Mouse (Mus musculus) testis, adult 2 months (tissue): Measurements from ENCODE around the gene Plch2. TPM values are rescaled to one million over a fixed set of nuclear protein-coding genes. Genes with fewer than 3 reads are reported as not detected.

Experiments used
- H3K27ac ChIP-seq: fragments of 200-500 bp; 2 replicates; pipeline ENCODE4 v1.5.1; 2012; ENCODE audit warnings: low read depth, low read length; ENCODE audit not compliant: control insufficient read depth, insufficient read depth
- H3K27me3 ChIP-seq: fragments of 200-500 bp; 2 replicates; pipeline ENCODE4 v1.6.1; 2012; ENCODE audit warnings: mild to moderate bottlenecking, low read length, moderate library complexity; ENCODE audit not compliant: control insufficient read depth, insufficient read depth
- H3K36me3 ChIP-seq: fragments of 200-500 bp; 2 replicates; pipeline ENCODE4 v1.6.1; 2012; ENCODE audit warnings: mild to moderate bottlenecking, low read length; ENCODE audit not compliant: control insufficient read depth, insufficient read depth
- H3K4me1 ChIP-seq: fragments of 200-500 bp; 2 replicates; pipeline ENCODE4 v1.6.1; 2012; ENCODE audit warnings: low read length; ENCODE audit not compliant: control insufficient read depth, insufficient read depth
- H3K4me3 ChIP-seq: fragments of 200-500 bp; 2 replicates; pipeline ENCODE4 v1.5.1; 2012; ENCODE audit warnings: low read depth, mild to moderate bottlenecking, low read length, moderate library complexity, mixed read lengths; ENCODE audit not compliant: control insufficient read depth
- CTCF ChIP-seq: fragments of 200-500 bp; IDR thresholded peaks from 2 replicates; pipeline ENCODE4 v1.5.1; 2012; ENCODE audit warnings: low read depth, mild to moderate bottlenecking, inconsistent platforms, low read length, moderate library complexity; ENCODE audit not compliant: control insufficient read depth, insufficient read depth, insufficient replicate concordance
- POLR2A ChIP-seq: fragments of 200-500 bp; IDR thresholded peaks from 2 replicates; pipeline ENCODE4 v1.6.1; 2012; ENCODE audit warnings: low read depth, mild to moderate bottlenecking, inconsistent platforms, low read length, moderate library complexity; ENCODE audit not compliant: control insufficient read depth
- polyA plus RNA-seq: library from polyadenylated mRNA; depleted of rRNA; stranded (reverse); fragments of >200 nt; gene quantifications from 2 replicates; pipeline ENCODE4 v1.2.3, GENCODE M21; 2012

Plch2 gene
- polyA plus RNA-seq, 1 experiment, result 1.9 TPM

- TF ChIP-seq CTCF, result no peak
- TF ChIP-seq POLR2A, result no peak
- no peaks in the 10 kb centered on the region for H3K27me3 ChIP-seq
- no peak overlapping the region for H3K27ac ChIP-seq
- no peaks in the 10 kb centered on the region; the same call in 1 of the 2 replicates for H3K36me3 ChIP-seq
- no peaks in the 10 kb centered on the region for H3K4me1 ChIP-seq
- no peak overlapping the region for H3K4me3 ChIP-seq
Measured at GRCm38 (mm10) chr4:154974163-154974611, 82.4 kb downstream of the Plch2 start.

GRCm38 (mm10) chr4:154972546-154972945 lies 84.0 kb downstream of the Plch2 start:
- H3K4me3 ChIP-seq, result no peak overlapping the region
- TF ChIP-seq POLR2A, result no peak
- no peak for TF ChIP-seq CTCF
- no peaks in the 10 kb centered on the region; the same call in 1 of the 2 replicates for H3K36me3 ChIP-seq
- no peaks in the 10 kb centered on the region for H3K4me1 ChIP-seq
- H3K27me3 ChIP-seq, result no peaks in the 10 kb centered on the region
- H3K27ac ChIP-seq, result no peak overlapping the region

- TF ChIP-seq POLR2A (no peak), CTCF (no peak)
- Histone ChIP-seq H3K4me3 (no peak overlapping the region), H3K27ac (no peak overlapping the region), H3K27me3 (no peaks in the 10 kb centered on the region), H3K4me1 (peaks cover 14% of the 10 kb centered on the region), H3K36me3 (no peaks in the 10 kb centered on the region; the same call in 1 of the 2 replicates)
Measured at GRCm38 (mm10) chr4:154967173-154967572, 89.4 kb downstream of the Plch2 start.

GRCm38 (mm10) chr4:154965856-154966255 lies 90.7 kb downstream of the Plch2 start:
- no peaks in the 10 kb centered on the region; the same call in 1 of the 2 replicates for H3K36me3 ChIP-seq
- H3K27ac ChIP-seq, result no peak overlapping the region
- TF ChIP-seq POLR2A, result no peak
- no peak for TF ChIP-seq CTCF
- H3K4me3 ChIP-seq, result no peak overlapping the region
- 0 out of 2 replicates have a peak, but pooled peaks cover 2% of the 10 kb centered on the region for H3K27me3 ChIP-seq
- peaks cover 26% of the 10 kb centered on the region for H3K4me1 ChIP-seq

DNA sequence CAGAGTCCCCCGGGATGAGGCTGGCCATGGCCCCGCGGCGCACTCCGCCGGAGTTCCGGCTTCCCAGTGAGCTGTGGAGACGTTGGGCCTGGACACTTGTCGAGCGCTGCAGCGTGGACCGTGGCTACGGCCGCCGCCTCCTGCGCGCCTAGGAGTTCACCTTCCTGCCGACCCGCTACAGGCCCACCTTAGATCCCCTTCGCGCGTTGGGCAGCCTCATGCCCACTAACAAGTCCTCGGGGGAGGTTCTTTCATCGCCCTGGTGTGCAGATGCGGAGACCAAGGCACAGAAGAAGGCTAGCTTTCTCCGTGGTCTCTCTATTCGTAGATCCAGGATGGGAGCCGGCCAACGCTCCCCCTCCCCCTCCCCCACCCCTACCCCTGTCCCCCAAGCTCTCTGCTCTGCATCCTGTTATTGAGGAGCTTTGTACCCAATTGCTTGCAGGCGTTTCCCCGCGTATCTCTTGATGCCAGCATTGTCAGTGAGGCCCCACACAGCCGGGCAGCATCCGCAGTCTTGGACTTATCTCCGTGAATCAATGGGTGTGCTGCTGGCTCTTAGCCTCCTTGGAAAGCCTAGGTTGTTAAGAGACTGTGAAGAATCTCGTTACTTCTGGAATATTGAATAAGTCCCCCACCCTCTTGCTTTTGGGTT lies 91.9 kb downstream of the Plch2 start:
- TF ChIP-seq CTCF, result no peak
- no peak for TF ChIP-seq POLR2A
- Histone ChIP-seq H3K27me3 (0 out of 2 replicates have a peak, but pooled peaks cover 2% of the 10 kb centered on the region), H3K4me3 (peak overlapping the region; percentile 94), H3K4me1 (peaks cover 36% of the 10 kb centered on the region), H3K36me3 (no peaks in the 10 kb centered on the region), H3K27ac (peak overlapping the region; percentile 89)

- no peaks in the 10 kb centered on the region for H3K36me3 ChIP-seq
- 0 out of 2 replicates have a peak, but pooled peaks cover 2% of the 10 kb centered on the region for H3K27me3 ChIP-seq
- peaks cover 36% of the 10 kb centered on the region for H3K4me1 ChIP-seq
- TF ChIP-seq CTCF (no peak), POLR2A (peak; percentile 60; the same call in 1 of the 2 replicates)
- H3K27ac ChIP-seq, result peak within 1 kb of the TSS; percentile 89
- H3K4me3 ChIP-seq, result peak within 1 kb of the TSS; percentile 94
Measured at GRCm38 (mm10) chr4:154963901-154964580, 92.5 kb downstream of the Plch2 start, which contains the start of gene Pank4. TSS of gene Pank4 (plus strand) at chr4:154964123.

- Histone ChIP-seq H3K4me1 (peaks cover 36% of the 10 kb centered on the region), H3K4me3 (peak overlapping the region; percentile 94), H3K27me3 (0 out of 2 replicates have a peak, but pooled peaks cover 2% of the 10 kb centered on the region), H3K36me3 (no peaks in the 10 kb centered on the region), H3K27ac (no peak overlapping the region)
- no peak for TF ChIP-seq POLR2A
- no peak for TF ChIP-seq CTCF
Measured at GRCm38 (mm10) chr4:154963190-154963836, 93.3 kb downstream of the Plch2 start.
